Mouse (Mus musculus) lung, embryonic 15.5 days (tissue): ENCODE data around the gene Tmem50a. TPM values are rescaled to one million over a fixed set of nuclear protein-coding genes. Genes with fewer than 3 reads are reported as not detected.

Experiments used
- ATAC-seq: fragments of 200-750 bp; cut with Nextera tagmentation; 2 replicates; pipeline ENCODE4 v1.8.0; 2017; ENCODE audit warnings: moderate number of reproducible peaks, borderline replicate concordance; ENCODE audit not compliant: low FRiP score, low TSS enrichment; ENCODE audit errors: extremely low read depth
- H3K27ac ChIP-seq: fragments of 300-500 bp; sonication (generic); 2 replicates; pipeline ENCODE4 v1.5.1; 2015; ENCODE audit warnings: moderate library complexity, mild to moderate bottlenecking, inconsistent platforms
- H3K27me3 ChIP-seq: fragments of 300-500 bp; sonication (generic); 2 replicates; pipeline ENCODE4 v1.6.1; 2015; ENCODE audit warnings: inconsistent platforms
- H3K36me3 ChIP-seq: fragments of 300-500 bp; sonication (generic); 2 replicates; pipeline ENCODE4 v1.6.1; 2015; ENCODE audit warnings: inconsistent platforms
- H3K4me1 ChIP-seq: fragments of 300-500 bp; sonication (generic); 2 replicates; pipeline ENCODE4 v1.6.1; 2015; ENCODE audit warnings: inconsistent platforms
- H3K4me2 ChIP-seq: fragments of 300-500 bp; sonication (generic); 2 replicates; pipeline ENCODE4 v1.6.1; 2015; ENCODE audit warnings: inconsistent platforms, mild to moderate bottlenecking, moderate library complexity
- H3K4me3 ChIP-seq: fragments of 300-500 bp; sonication (generic); 2 replicates; pipeline ENCODE4 v1.5.1; 2015; ENCODE audit warnings: mild to moderate bottlenecking, inconsistent platforms
- H3K9ac ChIP-seq: fragments of 300-500 bp; sonication (generic); 2 replicates; pipeline ENCODE4 v1.6.1; 2015; ENCODE audit warnings: inconsistent platforms
- H3K9me3 ChIP-seq: fragments of 300-500 bp; sonication (generic); 2 replicates; pipeline ENCODE4 v1.6.1; 2016; ENCODE audit warnings: inconsistent platforms
- WGBS: fragments of 180-500 bp; shearing (Covaris S2); methylation state at CpG from one replicate; pipeline ENCODE4 v1.1.7; 2015; 5-methylcytosine and 5-hydroxymethylcytosine counted together
- polyA plus RNA-seq: library from polyadenylated mRNA; unstranded; fragments of >200 nt; fragmentation: Nextera tagmentation; extraction: Ambion mirVana; gene quantifications from 2 replicates; pipeline ENCODE4 v1.2.1, GENCODE M21; 2015

Gene Tmem50a
- polyA plus RNA-seq: 172 and 184 TPM in 2 replicates

DNA sequence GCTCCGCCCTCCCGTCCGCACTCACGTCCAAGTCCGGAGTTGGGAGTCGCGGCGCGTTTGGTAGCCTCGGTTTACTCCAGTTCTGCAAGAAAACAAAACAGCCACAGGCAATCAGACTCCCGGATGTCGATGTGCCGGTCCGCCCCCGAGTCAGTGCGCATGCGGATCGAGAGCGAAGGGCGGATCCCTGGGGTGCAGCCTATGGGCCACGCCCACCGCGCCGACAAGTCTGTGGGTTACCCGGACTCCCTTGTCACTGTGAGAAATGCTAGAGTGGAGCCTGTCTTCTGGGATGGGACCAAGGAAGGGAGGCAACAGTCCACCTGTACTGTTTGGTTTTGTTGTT, at the start of gene Tmem50a:
TSS of gene Tmem50a (minus strand) at position 161 of the 346 bp plus-strand sequence.
- Histone ChIP-seq H3K9ac (peak within 1 kb of the TSS; percentile 84), H3K4me3 (peak within 1 kb of the TSS; percentile 89), H3K36me3 (peaks cover 18% of the 10 kb centered on the region; the same call in 1 of the 2 replicates), H3K9me3 (no peaks in the 10 kb centered on the region), H3K4me1 (peaks cover 17% of the 10 kb centered on the region), H3K27ac (peak within 1 kb of the TSS; percentile 89), H3K4me2 (peak within 1 kb of the TSS; percentile 65), H3K27me3 (no peaks in the 10 kb centered on the region)
- WGBS: 2% methylated on average over 25 of the region's 25 CpGs
- ATAC-seq: peak; percentile 93

DNA sequence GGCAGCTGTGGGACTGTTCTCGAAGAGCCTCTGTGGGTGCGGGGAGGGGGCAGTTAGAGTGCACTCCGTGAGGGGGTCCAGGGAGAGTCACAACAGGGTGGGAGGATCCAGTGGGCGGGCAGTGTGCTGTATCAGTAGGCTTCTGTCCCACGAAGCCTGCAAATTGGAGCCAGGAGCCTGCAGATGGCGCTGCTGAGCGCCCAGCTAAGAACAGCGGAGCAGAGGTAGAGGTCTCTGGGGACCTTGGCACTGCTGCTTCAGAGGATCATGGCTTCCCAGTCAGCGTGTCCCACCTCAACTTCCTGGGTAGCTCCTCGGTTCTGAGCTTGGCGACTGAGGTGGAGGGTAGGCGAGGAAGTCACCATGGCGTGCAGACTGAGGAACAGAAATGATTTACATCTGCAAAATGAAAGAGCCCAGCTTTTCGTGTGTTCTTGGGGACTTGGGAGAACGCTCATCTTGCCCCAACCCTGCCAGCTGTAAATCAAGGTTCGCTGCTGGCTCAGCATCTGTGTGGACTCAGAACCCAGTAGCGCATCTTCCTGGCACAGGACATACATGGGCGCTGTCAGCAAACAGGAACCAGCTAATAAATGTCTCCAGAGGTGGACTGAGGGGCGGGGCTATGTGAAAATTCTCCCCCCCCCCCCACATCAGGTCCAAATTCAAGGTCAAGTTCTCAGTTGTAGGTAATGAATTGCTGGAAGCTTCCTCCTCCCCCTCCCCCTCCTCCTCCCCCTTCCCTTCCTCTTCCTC, 48.4 kb upstream of the Tmem50a start:
- peak overlapping the region; percentile 38; the same call in 1 of the 2 replicates for H3K4me2 ChIP-seq
- no peak overlapping the region for H3K9ac ChIP-seq
- no peaks in the 10 kb centered on the region for H3K9me3 ChIP-seq
- peak; percentile 49; the same call in 1 of the 2 replicates for ATAC-seq
- peaks cover 8% of the 10 kb centered on the region; the same call in 1 of the 2 replicates for H3K27me3 ChIP-seq
- no peak overlapping the region for H3K27ac ChIP-seq
- no peaks in the 10 kb centered on the region for H3K4me1 ChIP-seq
- H3K36me3 ChIP-seq: no peaks in the 10 kb centered on the region
- WGBS: 24% methylated on average over 19 of the region's 19 CpGs
- no peak overlapping the region for H3K4me3 ChIP-seq

- Histone ChIP-seq H3K4me2 (no peak overlapping the region), H3K36me3 (no peaks in the 10 kb centered on the region), H3K27ac (no peak overlapping the region), H3K4me1 (no peaks in the 10 kb centered on the region; the same call in 1 of the 2 replicates), H3K9me3 (no peaks in the 10 kb centered on the region), H3K27me3 (peaks cover 9% of the 10 kb centered on the region; the same call in 1 of the 2 replicates), H3K9ac (no peak overlapping the region), H3K4me3 (no peak overlapping the region)
- no peak for ATAC-seq
- WGBS: 8% methylated on average over 3 of the region's 3 CpGs
These were observed 41.5 kb upstream of the Tmem50a start for GRCm38 (mm10) chr4:134956328-134956727.

DNA sequence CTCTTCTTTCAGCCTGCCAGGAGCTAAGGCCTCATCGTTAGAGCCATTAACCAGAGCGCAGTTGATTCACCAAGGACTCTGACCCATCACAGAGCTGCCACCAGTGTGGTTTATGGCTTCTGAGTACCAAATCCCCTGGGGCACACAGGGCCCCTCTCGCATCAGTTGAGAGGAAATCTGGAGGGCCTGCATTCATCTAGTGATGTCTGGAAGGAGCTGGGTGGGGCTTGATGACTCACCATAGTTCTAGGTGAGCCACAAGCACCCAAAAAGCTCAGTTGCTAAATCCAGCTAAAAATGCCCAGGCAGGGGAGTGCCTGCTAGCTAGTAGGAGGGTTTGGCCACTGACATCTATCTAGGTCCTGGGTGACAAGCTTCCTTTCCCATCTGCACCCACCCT, 41.0 kb upstream of the Tmem50a start:
- no peak for ATAC-seq
- H3K27ac ChIP-seq: no peak overlapping the region
- H3K4me1 ChIP-seq: peaks cover under 1% of the 10 kb centered on the region
- H3K4me2 ChIP-seq: no peak overlapping the region
- H3K27me3 ChIP-seq: peaks cover 9% of the 10 kb centered on the region; the same call in 1 of the 2 replicates
- no peaks in the 10 kb centered on the region for H3K9me3 ChIP-seq
- H3K36me3 ChIP-seq: no peaks in the 10 kb centered on the region
- 78% methylated on average over 3 of the region's 3 CpGs for WGBS
- no peak overlapping the region for H3K4me3 ChIP-seq
- H3K9ac ChIP-seq: no peak overlapping the region

GRCm38 (mm10) chr4:134955196-134955595, 40.4 kb upstream of the Tmem50a start:
- Histone ChIP-seq H3K4me2 (no peak overlapping the region), H3K9me3 (no peaks in the 10 kb centered on the region), H3K4me3 (no peak overlapping the region), H3K4me1 (peaks cover 7% of the 10 kb centered on the region), H3K36me3 (no peaks in the 10 kb centered on the region), H3K27me3 (peaks cover 9% of the 10 kb centered on the region; the same call in 1 of the 2 replicates), H3K27ac (no peak overlapping the region), H3K9ac (no peak overlapping the region)
- no peak for ATAC-seq
- WGBS: 98% methylated on average over 2 of the region's 2 CpGs

DNA sequence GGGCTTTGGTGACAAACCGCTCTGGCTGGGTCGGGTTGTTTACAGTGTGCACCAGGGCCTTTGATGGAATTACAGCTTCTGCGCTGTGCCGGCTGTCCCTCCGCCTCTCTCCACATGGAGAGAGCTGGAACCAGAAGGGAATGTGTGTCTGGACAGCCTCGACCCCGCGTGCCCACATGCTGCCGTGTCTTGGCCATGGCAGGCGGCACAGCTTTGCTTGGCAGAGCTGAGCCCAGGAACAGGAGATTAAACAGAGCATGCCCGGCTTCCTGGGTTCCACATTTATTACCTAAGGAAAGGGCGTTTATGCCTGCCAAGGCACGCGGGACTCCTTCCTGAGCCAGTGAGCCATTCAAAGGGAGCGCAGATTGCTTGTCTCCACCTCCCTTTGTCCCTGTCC, 39.6 kb upstream of the Tmem50a start:
- no peak overlapping the region for H3K27ac ChIP-seq
- WGBS: 16% methylated on average over 15 of the region's 15 CpGs
- no peak overlapping the region for H3K9ac ChIP-seq
- no peak overlapping the region for H3K4me3 ChIP-seq
- H3K9me3 ChIP-seq: no peaks in the 10 kb centered on the region
- peaks cover 9% of the 10 kb centered on the region; the same call in 1 of the 2 replicates for H3K27me3 ChIP-seq
- H3K36me3 ChIP-seq: no peaks in the 10 kb centered on the region
- H3K4me1 ChIP-seq: peaks cover 8% of the 10 kb centered on the region
- ATAC-seq: no peak
- no peak overlapping the region for H3K4me2 ChIP-seq

GRCm38 (mm10) chr4:134950518-134951091, 35.8 kb upstream of the Tmem50a start:
- no peak overlapping the region for H3K4me3 ChIP-seq
- no peaks in the 10 kb centered on the region for H3K36me3 ChIP-seq
- H3K9ac ChIP-seq: no peak overlapping the region
- peaks cover 14% of the 10 kb centered on the region for H3K4me1 ChIP-seq
- H3K27me3 ChIP-seq: peaks cover under 1% of the 10 kb centered on the region; the same call in 1 of the 2 replicates
- WGBS: 14% methylated on average over 11 of the region's 11 CpGs
- peak; percentile 76 for ATAC-seq
- no peaks in the 10 kb centered on the region for H3K9me3 ChIP-seq
- H3K4me2 ChIP-seq: no peak overlapping the region; the same call in 1 of the 2 replicates
- peak overlapping the region; percentile 24; the same call in 1 of the 2 replicates for H3K27ac ChIP-seq

DNA sequence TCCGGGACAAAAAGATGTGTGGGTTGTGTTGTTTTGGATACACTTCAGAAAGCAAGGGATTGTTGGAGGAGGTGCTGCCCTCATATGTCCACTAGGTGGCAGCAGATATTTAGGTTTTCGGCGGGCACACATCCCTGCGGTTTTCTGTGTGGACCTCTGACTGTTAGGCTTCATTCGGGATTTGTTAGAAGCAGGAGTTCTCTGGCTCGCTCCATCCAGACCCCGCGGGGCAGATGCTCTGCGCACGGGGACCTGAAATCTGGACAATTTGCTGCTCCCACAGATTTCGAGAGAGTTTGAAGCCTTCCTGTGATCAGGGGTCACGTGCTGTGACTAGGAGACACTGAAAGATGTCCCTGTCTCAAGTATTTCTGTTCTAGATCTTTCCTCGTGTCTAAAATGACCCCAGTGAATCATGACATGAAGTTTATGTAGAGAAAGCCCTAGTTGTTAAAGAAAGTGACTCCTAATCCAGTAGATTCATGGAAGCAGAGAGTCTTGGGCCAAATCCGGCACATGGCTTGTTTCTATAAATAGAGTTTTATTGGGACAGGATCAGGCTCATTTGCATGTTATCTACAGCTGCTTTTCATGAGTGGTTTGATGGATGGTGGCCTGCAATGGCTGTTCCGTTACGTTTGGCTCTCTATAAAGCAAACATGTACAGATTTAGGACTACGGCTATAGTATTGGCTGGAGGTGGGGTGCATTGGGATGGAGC, 31.4 kb upstream of the Tmem50a start:
- H3K27ac ChIP-seq: no peak overlapping the region
- peaks cover 17% of the 10 kb centered on the region for H3K4me1 ChIP-seq
- 6% methylated on average over 17 of the region's 17 CpGs for WGBS
- ATAC-seq: peak; percentile 46; the same call in 1 of the 2 replicates
- H3K4me2 ChIP-seq: peak overlapping the region; percentile 44
- no peak overlapping the region for H3K4me3 ChIP-seq
- H3K27me3 ChIP-seq: peaks cover 36% of the 10 kb centered on the region
- H3K9ac ChIP-seq: no peak overlapping the region
- H3K9me3 ChIP-seq: no peaks in the 10 kb centered on the region
- no peaks in the 10 kb centered on the region for H3K36me3 ChIP-seq

DNA sequence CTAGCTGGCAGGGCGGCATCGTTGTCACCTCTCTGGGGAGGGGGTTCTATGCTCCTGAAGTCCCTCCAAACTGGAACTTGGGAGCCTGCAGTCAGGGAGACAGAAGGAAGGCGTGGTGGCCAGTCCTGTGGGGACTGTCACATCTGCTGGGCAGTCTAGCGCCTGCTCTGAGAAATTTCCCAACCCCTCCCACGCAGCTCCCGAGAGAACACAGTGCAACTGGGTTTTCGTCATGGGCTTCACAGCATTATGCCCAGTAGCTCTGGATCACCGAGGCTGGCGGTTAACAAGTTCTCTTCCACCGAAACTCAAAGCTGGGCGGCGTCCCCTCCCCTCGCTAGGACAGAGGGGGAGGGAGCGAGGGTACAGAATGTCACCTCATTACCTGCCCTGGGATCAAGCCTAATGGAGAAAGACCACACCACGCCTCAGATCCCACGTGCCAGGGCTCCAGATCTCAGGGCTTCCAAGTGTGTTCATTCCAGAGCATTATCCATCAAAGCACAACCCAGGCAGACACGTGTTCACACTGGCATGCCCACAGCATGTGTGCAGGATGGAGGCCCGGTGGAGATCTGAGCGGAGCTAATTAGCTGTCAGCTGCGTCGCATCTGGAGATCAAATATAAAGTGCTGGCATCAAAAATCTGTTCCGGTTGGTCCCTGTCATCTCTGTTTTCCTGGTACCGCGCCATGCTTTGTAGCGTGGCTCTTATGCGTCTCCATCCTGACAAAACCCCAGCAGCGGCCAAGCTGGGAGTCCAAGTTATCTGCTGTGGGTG, 29.1 kb upstream of the Tmem50a start:
- H3K4me3 ChIP-seq: no peak overlapping the region
- peak; percentile 29; the same call in 1 of the 2 replicates for ATAC-seq
- no peak overlapping the region for H3K27ac ChIP-seq
- H3K36me3 ChIP-seq: no peaks in the 10 kb centered on the region
- 28% methylated on average over 27 of the region's 27 CpGs for whole genome bisulfite sequencing
- H3K9ac ChIP-seq: no peak overlapping the region
- H3K4me2 ChIP-seq: no peak overlapping the region
- peaks cover 39% of the 10 kb centered on the region for H3K27me3 ChIP-seq
- H3K4me1 ChIP-seq: peaks cover 9% of the 10 kb centered on the region
- no peaks in the 10 kb centered on the region for H3K9me3 ChIP-seq

DNA sequence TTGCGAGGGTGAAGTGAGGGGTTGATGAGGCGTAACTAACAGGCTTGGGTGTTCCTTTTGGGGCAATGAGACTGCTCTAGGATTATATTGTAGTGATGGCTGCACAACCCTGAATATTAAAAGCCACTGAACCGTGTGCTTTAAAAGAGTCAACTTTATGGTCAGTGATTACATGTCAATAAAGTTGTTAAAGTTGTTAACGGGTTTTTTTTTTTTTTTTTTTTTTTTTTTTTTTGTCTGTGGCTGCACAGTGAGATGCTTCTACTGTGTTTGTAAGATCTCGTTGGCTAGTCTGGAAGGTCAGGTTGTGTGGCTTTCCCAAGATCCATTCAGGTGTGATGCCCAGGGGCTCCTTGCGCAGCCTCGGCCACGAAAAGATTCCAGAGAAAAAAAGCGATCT, 25.1 kb upstream of the Tmem50a start:
- Histone ChIP-seq H3K4me1 (0 out of 2 replicates have a peak, but pooled peaks cover 3% of the 10 kb centered on the region), H3K9ac (no peak overlapping the region), H3K4me2 (peak overlapping the region; percentile 31), H3K27me3 (peaks cover 31% of the 10 kb centered on the region), H3K9me3 (no peaks in the 10 kb centered on the region), H3K27ac (no peak overlapping the region), H3K36me3 (peaks cover 24% of the 10 kb centered on the region), H3K4me3 (no peak overlapping the region)
- no peak for ATAC-seq
- 51% methylated on average over 9 of the region's 9 CpGs for WGBS
